Mouse (Mus musculus) heart, adult 2 months (tissue): ENCODE measurements around the gene Cenpv.

ENCODE experiments used
- CTCF ChIP-seq: fragments of 200-600 bp; IDR thresholded peaks from 2 replicates; pipeline ENCODE4 v1.8.1; 2022; ENCODE audit warnings: antibody characterized with exemption, mild to moderate bottlenecking, moderate library complexity
- EP300 ChIP-seq: fragments of 200-500 bp; IDR thresholded peaks from 2 replicates; pipeline ENCODE4 v1.6.1; 2011; ENCODE audit warnings: low read depth, low read length, control low read depth; ENCODE audit not compliant: insufficient read depth
- POLR2A ChIP-seq: fragments of 200-500 bp; IDR thresholded peaks from 2 replicates; pipeline ENCODE4 v1.6.1; 2011; ENCODE audit warnings: mild to moderate bottlenecking, low read depth, low read length, control low read depth; ENCODE audit not compliant: insufficient read depth

- TF ChIP-seq EP300 (no peak), POLR2A (no peak), CTCF (no peak)
Observed at GRCm38 (mm10) chr11:62587034-62587433, 48.0 kb upstream of the Cenpv start.
